Mouse (Mus musculus) central nervous system, embryonic 18 days (tissue): Measurements from ENCODE around the gene Slc25a34. TPM values are rescaled to one million over a fixed set of nuclear protein-coding genes. Genes with fewer than 3 reads are reported as not detected.

Source experiments
- polyA plus RNA-seq: library from polyadenylated mRNA; depleted of rRNA; stranded (reverse); fragments of >200 nt; gene quantifications from 2 replicates; pipeline ENCODE4 v1.2.3, GENCODE M21; 2012; rRNA removed

Gene Slc25a34
- polyA plus RNA-seq = 1.1 and 1.4 TPM in 2 replicates

DNA sequence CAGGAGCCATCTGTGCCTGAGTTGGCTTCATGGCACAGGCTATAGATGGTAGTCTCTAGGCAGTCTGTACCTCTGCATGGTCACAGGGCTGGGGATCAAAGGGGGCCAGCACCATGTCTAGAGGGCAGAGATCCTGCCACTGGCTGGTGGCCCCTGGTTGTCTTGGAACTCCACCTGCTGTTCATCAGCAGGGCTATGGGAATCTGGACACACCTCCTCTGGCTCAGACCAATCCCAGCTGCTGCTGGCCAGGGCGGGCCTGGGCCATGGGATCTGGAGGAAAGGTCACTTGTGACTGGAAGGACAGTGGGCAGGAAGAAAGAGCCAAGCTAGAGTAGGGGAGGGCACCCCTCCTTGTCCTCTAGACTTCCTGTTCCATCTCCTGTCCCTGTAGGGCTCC, at the start of gene Slc25a34:
Gene Slc25a34 (minus strand): TSS at position 156 of the 400 bp plus-strand sequence.

DNA sequence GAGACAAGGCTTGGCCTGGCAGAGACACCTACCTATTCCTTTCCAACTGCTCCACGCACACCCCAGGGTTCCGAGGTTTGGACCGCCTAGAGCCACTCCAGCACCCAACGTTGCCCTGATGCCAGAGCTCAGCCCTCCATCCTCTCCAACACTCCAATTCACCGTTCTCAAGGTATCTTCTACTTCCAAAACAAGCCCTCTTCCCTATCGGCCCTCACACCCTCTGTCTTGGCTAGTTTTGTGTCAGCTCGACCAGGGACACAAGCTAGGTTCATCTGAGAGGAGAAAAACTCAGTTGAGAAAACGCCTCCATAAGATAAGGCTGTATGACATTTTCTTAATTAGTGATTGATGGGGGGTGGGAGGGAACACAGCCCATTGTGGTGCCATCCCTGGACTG, 41.2 kb upstream of the Slc25a34 start, which contains the start of gene Plekhm2:
Gene Plekhm2 (minus strand): TSS at position 101 of the 400 bp plus-strand sequence.

DNA sequence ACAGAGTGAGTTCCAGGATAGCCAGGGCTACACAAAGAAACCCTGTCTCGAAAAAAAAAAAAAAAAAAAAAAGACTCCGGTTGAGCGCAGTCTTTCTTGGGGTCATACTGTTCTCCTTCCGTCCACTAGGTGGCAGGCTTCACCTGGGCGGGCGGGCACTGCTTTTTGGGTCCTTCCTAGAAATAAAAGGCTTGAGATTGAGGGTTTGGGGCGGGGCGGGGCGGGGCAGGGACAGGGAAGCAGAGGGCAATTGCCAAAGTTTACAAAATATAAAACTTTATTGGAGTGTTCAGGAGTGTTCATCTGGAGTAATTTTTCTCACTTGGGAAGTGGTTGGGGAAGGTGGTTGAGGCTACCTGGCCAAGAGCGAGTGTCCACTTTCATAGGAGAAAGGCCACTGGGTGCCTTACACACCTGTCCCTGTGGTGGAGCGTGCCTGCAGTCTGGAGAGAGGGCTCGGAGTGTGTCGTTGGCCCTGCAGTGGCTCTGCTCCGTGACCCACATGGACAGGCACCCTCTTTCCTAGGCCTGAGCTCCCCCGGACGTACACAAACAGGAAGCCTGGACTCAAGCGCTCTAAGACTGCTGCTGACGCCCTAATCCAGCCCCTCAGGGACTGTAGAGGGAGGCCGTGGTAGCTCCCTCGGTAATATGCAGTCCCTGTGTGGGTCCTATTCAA, 4.9 kb downstream of the Slc25a34 start, which contains the start of gene Tmem82:
Gene Tmem82 (minus strand): TSS at position 69 of the 679 bp plus-strand sequence.

DNA sequence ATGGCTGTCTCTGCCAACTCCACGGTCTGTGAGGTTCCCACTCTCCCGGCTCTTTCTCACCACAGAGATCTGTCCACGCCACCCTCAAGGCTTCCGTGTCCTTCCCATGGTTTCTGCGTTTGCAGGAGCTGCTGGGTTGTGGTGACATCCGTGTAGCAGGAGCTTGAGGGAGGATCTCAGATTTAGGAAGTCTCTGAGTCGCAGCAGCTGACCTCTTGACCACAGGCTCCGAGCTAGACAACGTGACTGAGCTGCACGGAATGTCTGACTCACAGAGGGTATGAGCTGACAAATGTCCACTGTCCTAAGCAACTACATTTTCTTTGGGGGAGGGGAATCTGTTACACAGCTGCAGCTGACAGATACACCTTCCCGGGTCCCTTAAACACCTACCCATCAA, 17.8 kb downstream of the Slc25a34 start, which contains the start of gene Fblim1:
Gene Fblim1 (minus strand): TSS at position 236 of the 400 bp plus-strand sequence.

Other genes with a start within 250 kb of the Slc25a34 start
- 0.08 and 0.11 TPM in 2 replicates for gene Clcnka, start 225.1 kb downstream of the Slc25a34 start, polyA plus RNA-seq
- gene Clcnkb, start 207.8 kb downstream of the Slc25a34 start, polyA plus RNA-seq = 0.03 and 0.19 TPM in 2 replicates
- gene Hspb7, start 203.0 kb downstream of the Slc25a34 start, polyA plus RNA-seq = 0.58 and 1.4 TPM in 2 replicates
- 4.1 TPM in 2 replicates for gene Srarp, start 187.7 kb downstream of the Slc25a34 start, polyA plus RNA-seq
- 51.1 and 51.6 TPM in 2 replicates for gene Zbtb17, start 179.2 kb downstream of the Slc25a34 start, polyA plus RNA-seq
- gene Spen, start 85.2 kb downstream of the Slc25a34 start, polyA plus RNA-seq = 8.9 and 11.6 TPM in 2 replicates
- 29.3 and 29.4 TPM in 2 replicates for gene Fblim1, start 17.7 kb downstream of the Slc25a34 start, polyA plus RNA-seq
- gene Tmem82, start 5.2 kb downstream of the Slc25a34 start, polyA plus RNA-seq = 0.26 and 0.36 TPM in 2 replicates
- gene Plekhm2, start 41.1 kb upstream of the Slc25a34 start, polyA plus RNA-seq = 42.8 and 52.9 TPM in 2 replicates
- gene Rsc1a1, start 61.8 kb upstream of the Slc25a34 start, polyA plus RNA-seq = 3.6 and 5.8 TPM in 2 replicates
- gene Ddi2, start 99.6 kb upstream of the Slc25a34 start, polyA plus RNA-seq = 14.1 and 14.6 TPM in 2 replicates
- gene Agmat, start 122.9 kb upstream of the Slc25a34 start, polyA plus RNA-seq = 0.04 TPM in 1 of 2 replicates, not detected in the other
- 19.4 and 20.3 TPM in 2 replicates for gene Dnajc16, start 167.1 kb upstream of the Slc25a34 start, polyA plus RNA-seq
- 26.6 and 27.4 TPM in 2 replicates for gene Casp9, start 169.8 kb upstream of the Slc25a34 start, polyA plus RNA-seq
- gene Cela2a, start 202.3 kb upstream of the Slc25a34 start, polyA plus RNA-seq = 0.23 and 0.25 TPM in 2 replicates
- gene Ctrc, start 222.5 kb upstream of the Slc25a34 start, polyA plus RNA-seq = not detected in 2 replicates